Mouse (Mus musculus): ENCODE data around the gene Akap10.
"Not testable (repeated sequence)": the region's sequence is repeated elsewhere in the genome, so short reads cannot be mapped to it uniquely, and the experiment has no call there.

The Akap10 gene

DNA sequence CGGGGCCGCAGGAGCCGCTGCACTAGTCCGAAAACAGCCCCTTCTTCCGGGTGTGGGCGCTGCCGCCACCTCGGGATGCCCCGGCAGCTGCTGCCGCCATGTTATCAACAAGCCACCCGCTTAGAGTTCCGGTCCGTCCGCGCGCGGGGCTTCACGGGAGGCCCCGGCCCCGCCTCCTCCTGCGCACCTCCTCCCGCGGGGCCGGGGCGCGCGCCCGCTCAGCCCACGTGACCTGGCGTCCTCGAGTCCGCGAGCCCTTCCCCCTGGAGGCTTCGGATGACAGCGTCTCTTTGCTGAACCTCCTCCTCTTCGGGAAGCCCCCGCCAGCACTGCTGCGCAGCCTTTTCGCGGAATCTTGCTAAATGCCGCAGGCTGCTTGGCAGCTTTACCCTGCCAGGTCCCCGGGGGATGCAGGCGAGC is at the start of gene Akap10:
Gene Akap10 (minus strand): TSS at position 155 of the 420 bp plus-strand sequence.
- peak; percentile 95 for DNase-seq

DNA sequence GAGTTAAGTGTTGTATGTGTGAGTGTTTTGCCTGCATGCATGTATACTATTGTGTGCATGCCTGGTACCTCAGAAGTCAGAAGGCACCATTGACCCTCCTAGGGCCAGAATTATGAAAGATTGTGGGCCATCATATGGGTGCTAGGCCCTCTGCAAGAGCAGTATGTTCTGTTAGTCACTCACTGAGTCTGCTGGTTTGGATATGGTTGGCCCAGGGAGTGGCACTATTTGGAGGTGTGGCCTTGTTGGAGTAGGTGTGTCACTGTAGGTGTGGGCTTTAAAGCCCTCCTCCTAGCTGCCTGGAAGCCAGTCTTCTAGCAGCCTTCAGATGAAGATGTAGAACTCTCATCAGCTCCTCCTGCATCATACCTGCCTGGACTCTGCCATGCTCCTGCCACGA is 45.7 kb upstream of the Akap10 start:
- no peak for DNase-seq

DNA sequence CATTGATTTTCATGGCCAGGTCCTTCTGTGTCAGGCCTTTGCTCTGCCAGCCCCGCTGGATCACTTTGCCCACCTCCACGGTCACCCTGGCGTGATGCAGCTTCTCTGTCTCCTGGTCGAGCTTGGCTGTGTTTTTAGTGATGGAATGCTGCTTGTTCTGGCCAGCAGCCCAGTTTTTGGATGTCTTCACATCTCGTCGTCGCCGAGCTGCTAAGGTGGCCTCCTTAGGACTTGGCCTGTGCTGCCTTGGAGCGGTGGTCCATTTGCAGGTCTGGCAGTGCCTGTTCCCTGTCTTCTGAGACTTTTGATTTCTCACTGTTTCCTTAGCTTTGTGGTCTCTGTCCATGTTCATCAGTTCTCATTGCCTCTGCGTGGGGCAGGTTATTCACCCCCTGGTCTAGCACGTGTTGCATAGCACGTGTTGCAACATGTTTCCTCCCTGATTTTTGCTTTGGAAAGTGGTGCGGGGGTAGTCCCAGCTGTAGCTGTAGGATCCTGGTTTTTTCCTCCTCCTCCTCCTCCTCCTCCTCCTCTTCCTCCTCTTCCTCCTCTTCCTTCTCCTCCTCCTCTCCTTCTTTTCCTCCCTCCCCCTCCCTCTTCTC is 44.2 kb upstream of the Akap10 start:
- DNase-seq: no peak

DNA sequence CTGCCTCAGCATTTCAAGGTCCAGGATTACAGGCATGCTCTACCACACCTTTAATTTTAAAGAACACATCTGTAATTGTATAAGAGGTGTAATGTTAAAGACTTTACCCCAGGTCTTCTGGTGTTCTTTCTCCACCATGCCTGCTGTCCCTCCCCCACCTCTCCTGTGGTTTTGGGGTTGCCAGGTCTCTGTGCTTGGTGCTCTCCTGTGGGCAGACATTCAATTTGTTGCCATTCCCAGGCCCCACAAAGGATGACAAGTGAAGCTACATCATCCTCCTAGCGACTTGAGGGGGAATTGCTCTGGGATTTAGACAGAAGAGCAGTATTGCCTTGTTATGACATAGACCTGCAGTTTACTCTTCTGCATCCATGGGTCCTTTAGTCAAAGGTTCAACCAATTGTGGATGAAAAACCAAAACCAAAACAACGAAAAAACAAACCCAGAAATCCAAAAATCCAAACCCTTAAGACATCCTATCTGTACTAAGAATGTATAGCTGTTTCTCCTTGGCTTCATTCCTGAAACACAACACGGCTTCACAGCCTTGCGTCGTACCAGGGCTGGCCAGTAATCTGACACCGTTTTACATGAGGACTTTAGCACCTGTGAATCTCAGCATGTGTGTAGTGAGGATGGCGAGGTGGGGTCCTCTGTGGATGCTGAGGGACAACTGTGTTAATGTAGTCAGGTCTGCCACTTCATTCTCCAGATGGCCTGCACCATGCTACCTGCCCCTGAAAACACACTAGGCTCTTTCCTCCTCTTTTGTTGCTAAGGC is 41.6 kb upstream of the Akap10 start:
- no peak for DNase-seq

DNA sequence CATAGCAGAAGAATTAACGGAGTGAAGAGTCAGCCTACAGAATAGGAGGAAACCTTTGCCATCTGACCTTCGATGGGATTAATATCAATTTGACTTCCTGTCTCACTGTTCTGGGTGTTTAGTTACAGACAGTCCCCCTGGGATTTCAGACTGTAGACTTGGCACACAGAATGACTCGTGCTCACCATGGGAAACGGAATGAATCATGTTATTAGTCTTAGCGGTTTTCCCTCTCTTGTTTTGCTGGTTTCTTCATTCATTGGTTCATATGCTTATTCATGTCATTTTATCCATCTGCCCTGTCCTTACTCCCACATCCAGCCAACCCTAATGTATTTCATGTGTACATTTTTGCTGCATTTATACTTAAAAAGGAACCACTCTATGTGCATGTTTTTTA is 40.8 kb upstream of the Akap10 start:
- DNase-seq: no peak

DNA sequence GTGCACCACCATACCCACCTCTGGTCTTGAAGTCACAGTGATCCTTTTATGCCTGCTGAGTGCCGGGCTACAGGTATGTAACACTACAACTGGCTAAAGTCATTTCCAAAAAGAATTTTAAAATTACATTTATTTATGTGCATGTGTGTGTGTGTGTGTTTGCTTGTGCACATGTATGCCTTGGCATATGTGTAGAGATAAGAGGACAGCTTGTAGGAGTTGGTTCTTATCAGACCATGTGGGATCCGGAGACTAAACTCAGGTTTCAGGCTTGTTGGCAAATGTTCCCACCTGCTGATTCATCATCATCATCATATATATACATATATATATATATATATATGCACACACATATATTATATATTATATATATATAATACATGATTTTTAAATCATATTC is 38.8 kb upstream of the Akap10 start:
- no peak for DNase-seq

DNA sequence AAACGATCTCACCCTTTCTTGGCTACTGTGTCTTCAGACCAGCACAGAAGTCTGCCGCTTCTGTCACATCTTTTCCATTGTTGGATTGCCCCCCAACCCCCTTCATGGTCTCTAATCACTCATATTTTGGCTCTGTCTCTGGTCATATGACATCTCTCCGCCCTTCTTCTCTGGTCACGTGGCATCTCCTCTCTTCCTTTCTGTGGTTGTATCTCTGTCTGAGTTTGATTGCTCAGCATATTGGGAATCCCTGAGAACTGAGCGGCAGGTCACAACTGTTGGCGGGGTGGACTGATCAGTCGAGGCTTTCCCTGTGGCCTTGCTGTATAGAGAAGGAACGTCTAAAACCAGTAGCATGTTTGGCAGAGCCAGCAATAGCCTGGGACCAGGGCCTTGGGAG is 37.0 kb upstream of the Akap10 start:
- no peak for DNase-seq

DNA sequence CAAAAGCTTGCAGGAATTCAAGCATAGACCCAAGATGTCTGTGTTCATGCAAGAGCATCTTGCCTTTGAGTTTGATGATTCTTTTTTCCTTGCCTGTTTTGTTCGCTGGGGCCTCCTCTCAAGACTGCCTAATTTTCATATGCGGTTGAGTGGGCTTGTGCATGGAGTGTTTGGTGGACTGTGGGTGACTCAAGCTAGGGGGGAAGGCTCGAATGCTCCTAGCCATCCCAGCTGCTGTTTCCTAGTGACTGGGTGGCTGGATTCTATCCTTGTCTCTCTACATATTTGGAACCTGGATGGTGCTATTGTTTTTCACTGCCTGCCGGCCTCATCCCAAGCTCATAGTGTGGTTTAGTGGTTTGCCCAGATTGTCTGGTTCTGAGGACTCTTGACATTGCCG is 34.6 kb upstream of the Akap10 start:
- DNase-seq: peak; percentile 14

DNA sequence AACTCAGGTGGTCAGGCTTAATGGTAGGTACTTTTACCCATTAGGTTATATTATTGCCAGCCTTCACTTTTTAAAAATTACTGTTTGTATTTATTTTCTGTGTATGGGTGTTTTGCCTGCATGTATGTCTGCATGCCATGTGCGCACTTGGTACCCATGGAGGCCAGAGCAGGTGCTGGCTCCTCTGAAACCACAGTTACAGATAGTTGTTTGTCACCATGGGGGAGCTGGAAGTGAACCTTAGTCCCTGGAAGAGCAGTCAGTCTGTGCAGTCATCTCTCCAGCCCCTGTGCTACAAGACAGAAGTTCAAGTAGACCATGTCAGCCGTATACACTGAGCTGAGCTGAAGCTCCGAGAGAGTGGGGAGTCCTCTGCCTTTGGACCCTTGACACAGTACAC is 33.1 kb upstream of the Akap10 start:
- no peak for DNase-seq

DNA sequence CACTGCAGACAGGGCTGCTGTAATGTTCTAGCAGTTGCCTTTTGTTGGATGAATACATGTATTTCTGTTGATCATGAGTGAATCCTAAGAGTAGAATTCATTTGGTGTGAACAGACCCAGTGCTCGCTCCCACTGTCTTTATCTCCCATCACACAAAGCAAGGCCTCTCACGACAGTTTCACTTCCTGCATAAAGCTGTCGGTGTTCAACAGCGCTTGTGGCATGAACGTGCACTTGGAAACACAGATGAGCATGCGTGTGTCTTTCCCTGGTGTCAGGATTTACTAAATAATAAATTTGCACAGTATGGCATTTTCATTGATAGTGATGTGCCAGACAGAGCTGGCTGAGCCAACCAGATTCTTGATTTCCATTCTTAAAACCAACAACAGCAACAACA is 32.6 kb upstream of the Akap10 start:
- DNase-seq: no peak

DNA sequence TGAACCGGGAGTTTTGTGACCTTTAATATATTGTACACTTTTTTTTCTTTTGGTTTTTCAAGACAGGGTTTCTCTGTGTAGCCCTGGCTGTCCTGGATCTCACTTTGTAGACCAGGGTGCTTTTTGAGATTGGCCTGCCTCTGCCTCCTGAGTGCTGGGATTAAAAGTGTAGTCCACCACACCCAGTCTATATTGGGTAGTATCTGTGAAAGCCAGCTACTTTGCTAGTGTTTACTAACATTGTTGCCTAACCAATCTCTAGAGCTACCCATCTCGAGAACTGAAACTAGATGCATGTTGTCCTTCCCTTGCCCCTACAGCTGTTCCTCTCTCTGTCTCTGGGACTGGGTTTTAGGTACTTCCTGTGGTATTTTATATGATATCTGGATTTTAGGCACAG is 30.0 kb upstream of the Akap10 start:
- DNase-seq: no peak

DNA sequence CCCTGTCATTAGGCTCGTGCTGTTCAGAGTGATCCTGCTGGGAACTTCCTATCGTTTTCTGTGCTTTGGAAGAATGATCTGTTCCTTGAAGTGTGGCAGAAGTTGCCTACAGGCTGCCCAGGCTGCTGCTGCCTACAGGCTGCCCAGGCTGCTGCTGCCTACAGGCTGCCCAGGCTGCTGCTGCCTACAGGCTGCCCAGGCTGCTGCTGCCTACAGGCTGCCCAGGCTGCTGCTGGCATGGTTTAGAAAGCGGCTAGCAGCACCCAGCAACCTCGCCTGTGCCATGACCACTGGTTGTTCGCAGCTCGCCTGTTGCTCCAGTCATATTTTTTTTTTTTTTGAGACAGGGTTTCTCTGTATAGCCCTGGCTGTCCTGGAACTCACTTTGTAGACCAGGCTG is 28.7 kb upstream of the Akap10 start:
- DNase-seq: not testable (repeated sequence)

DNA sequence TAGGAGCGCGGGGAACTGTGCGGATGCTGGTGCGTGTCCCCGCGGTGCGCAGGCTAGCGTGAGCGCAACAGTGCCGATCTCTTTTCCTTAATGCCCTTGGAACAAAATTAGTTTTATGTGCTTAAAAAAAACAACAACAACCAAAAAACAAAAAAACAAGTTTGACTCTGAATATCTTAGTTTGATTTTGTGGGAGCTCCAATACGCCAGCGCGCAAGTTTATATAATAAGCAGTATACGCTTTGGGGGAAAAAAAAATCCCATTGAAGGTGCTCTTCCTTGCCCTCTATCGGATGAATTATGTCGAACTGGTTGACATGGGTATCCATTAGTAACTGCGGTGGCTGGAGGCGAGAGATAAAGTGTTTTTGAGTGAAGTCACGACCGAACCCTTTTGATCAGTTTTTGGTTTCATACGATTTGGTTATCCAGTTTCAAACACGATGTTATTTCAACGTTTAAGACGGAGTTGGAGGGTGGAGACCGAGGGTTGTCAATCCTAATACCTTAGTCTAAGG is 27.3 kb upstream of the Akap10 start:
- DNase-seq: no peak

DNA sequence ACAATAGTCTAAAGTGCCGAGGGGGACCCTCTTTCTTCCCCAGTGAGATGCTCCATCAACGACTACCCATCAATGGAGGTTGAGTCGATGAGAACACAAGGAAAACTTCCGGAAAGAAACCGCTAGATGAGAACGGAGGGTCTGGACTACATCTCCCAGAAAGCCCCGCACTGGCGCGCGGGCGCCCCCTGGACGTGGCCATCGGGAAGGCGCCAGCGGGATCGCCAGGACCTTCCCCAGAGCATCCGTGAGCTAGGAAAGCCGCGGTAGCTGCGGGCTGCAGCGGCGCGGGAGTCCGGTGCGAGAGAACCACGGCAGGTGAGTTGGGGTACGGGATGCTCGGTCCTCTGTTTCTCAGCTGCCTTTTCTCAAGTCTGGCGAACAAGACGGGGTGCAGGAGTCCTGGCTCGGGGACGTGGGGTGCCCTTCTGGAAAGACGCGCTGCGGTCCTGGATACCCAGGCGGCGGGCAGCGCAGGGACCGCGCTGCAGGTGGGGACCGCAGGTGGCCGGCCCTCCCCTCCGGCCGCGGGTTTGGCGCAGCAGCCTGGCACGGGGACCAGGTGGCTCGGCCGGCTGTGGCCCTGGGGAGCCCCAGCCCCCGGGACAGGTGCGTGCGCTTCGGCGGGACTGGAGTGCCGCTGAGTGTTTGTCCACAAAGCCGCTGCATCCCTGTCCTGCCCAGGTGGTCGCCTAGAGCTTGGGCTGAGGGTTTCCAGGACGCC is 26.7 kb upstream of the Akap10 start, which contains the start of gene Specc1:
Gene Specc1 (plus strand): TSS at position 192 of the 724 bp plus-strand sequence.
- DNase-seq: peak; percentile 93

DNA sequence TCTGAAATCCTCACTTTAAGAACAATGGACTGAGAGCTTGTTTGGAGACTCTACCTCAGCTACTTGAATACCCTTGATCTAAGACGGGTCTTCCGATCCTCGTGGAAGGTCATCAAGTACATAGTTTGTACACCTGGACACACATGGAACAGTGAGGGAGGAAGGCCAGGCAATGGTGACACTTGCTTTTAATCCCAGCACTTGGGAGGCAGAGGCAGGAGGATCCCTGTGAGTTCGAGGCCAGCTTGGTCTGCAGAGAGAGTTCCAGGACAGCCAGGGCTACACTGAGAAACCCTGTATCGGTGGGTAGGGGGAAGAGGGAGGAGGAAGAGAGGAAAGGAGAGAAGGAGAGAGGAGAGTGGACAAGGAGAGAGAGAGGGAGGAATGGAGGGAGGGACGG is 25.9 kb upstream of the Akap10 start:
- DNase-seq: no peak

DNA sequence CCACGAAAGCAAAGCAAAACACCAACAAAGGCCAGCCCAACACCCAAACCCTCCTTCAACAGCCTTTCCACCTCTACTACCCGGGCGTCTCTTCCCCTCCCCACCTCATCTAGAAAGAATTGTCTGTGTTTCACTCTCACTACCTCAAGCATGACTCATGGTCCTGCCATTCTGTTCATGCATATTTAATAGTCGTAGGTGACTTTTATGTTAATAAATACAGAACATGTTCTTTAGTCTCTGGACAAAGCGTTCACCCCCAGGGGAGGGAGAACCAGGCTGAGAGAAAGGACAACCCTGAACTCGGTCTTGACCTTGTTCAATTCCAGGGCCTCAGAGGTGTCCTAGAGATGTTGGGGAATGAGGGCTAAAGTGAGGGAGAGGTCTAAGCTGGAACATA is 25.1 kb upstream of the Akap10 start:
- DNase-seq: no peak

DNA sequence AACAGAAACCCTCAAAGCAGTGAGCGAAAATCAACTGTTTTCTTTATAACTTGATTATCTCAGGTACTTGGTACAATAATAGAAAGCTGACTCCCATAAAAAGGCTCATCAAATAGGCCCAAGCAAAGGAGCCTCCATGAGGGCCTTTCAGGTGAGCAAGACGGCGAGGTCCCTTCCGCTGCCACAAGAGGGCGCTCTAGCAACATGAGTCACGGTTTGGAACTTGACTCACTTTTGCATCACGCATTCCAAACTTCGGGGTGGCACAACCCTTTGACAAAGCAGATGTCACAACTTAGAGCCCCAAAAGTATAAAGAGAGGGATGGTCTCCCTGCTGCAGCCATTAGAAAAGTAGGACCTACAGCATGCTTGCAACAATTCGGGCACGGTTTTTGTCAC is 20.6 kb upstream of the Akap10 start:
- DNase-seq: peak; percentile 80

DNA sequence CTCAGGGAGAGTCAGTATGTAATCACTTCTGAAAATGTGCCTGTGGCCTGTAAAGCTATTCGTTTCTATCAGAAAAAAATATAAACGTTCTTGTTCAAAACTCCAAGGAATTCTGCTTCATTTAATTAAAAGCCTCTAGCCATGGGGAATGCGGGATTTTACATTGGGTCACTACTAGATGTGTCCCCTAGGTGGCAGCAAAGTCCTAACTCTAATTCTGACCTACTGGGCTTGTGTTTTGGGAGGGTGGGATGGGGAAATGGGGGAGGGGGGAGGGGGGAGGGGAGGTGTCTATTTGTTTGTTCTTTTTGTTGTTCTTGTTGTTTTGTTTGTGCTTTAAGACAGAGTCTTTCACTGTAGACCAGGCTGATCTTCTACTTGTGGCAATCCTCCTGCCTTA is 19.3 kb upstream of the Akap10 start:
- DNase-seq: peak; percentile 42

DNA sequence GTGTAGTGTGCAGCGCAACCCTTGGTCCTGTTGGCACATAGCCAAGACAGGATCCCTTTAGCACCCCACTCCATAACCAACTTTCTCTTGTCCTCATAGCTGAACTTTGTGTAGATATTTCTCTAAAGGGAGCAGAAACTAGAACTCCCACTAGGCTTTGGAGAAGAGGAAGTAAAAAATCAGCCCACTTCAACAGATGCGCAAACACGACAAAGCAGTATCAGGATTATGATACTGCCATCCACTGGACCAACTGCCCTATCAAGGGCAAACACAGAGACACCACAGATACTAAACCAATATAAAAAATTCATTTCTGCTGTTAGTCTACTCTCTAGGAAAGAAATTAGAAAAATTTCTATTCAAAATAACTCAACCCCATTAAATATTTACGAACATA is 16.6 kb upstream of the Akap10 start:
- no peak for DNase-seq

DNA sequence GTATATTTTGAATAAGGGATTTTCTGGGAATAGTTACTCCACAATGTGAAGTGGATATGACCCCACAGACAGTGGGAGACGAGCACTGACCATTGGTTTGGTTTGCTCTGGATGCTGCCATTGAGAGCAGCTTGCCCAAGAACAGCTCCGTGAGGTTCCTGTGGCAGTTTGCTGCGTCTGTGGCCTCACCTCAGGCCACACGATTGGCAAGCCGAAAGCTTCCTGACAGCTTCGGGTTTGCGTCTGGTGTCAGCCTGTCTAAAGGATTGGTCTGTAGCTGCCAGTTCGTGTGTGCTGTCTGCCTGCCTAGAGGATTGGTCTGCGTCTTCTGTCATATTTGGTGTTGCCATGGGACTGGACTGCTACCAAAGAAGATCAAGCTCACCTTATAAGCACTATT is 14.4 kb upstream of the Akap10 start:
- DNase-seq: no peak

DNA sequence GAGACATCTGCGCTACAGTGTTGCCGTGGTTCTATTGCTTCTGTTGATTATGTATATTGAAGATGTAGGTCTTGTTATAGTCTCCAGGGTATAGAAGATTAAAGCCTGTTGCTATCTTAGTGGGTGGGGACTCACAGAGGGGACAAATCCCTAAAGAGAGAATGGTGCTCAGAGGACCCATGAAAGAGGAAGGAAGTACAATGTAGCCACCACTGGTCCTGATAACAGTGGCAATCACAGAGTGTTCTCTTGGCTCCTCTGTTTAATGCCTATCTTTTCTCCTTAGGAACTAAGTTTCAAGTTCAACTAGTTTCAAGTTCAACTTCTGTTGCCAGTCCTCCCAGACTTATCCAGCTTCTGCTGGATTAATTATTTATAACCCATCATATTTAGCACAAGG is 12.9 kb upstream of the Akap10 start:
- DNase-seq: no peak

DNA sequence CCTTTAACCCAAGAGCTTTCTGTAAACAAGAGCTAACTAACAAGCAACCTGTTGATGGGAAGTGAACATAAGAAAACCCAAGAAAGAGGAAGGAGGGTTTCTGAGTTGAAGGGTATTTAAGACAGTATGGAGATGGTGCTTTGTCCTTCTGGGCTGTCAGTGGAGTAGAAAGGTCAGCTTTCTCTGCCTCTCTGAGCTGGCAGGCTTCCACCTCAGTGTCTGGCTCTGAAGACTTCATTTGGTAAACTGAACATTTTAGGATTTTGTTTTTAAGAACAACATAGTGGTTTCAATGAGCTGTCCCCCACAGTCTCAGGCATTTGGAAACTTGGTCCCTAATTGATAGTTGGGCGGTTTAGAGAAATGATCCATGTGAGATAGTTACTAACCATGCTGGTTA is 7.7 kb upstream of the Akap10 start:
- no peak for DNase-seq

DNA sequence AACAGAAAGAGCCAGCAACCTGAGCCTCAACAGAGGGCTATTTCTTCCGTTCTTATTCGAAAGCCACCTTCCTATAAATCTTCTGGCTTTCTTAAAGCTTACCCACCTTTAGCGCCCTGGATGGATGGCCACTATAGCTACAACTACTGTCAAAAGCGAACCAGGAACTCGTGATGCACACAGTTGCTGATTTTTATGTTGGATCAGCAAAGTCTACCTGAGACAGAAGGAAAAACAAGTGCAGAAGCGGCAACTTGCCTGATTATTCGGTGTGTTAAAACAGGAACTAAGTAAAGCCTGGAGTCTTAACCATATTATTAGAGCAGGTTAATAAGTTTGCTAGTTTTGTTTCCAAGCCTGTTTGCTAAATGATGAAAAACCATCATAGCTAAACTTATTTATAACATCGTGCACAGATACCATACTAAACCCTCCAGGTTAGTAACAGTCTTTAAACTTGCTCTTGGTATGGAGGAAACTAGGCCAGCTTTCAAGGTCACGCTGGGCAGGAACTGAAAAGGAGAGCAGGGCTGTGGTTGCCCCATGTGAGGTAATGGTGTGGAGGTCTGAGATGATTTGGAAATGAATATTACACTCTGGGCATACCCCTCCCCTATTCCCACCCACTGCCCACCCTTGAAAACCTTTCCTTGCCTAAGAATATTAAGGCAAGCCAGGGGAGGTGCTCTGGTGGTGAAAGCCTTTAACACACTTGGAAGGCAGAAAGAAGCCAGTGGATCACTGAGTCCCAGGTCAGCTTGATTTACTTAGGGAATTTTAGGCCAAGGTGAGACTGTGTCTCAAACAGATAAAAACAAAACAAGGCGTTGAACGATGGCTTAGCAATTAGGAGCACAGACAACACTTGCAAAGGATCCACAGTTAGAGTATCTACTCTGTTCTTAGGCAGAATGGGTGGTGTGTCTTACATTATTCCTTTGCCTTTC is 861 bp upstream of the Akap10 start:
- no peak for DNase-seq
